8 mouse cellular contexts compared by ENCODE assay signal in the genomic region with DNA sequence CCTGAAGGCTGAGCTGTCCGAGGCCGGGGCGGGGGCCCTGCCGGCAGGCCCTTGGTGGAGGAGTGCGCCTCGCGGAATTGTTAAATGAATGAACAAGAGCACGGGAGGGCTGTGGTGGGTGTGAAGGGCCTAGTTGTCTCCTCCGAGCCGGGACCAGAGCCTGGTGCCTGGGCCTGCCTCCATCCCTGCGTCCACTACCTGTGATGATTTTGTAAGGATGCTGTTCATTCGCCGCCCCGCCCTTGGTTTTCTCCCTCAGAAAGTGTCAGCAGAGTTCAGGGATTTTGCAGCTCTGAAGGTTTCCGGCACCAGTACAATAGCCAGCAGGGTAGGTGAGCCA. TPM values are rescaled to one million over a fixed set of nuclear protein-coding genes. Genes with fewer than 3 reads are reported as not detected.
DNase-seq lines count a peak whose midpoint lies in the region; ATAC-seq and TF ChIP-seq lines count a peak whose summit lies in the region.

No protein-coding gene starts in this region.

- peak overlapping the region; percentile 96 for H3K27ac ChIP-seq in gastrocnemius, adult 2 months
- peak overlapping the region; percentile 85 for H3K27ac ChIP-seq in hindbrain, embryonic 14.5 days
- peak overlapping the region; percentile 86 for H3K27ac ChIP-seq in liver, embryonic 16.5 days (ENCODE audit: low read length)
- peak overlapping the region; percentile 88 for H3K27ac ChIP-seq in stomach, postnatal 0 days (replicated peaks)

- peak; percentile 66; the same call in 1 of the 2 replicates for ATAC-seq in hindbrain, embryonic 14.5 days (ENCODE audit: low FRiP score)
- ATAC-seq in liver, embryonic 16.5 days (ENCODE audit: low read depth): peak; percentile 40
- peak; percentile 64 for ATAC-seq in stomach, postnatal 0 days (ENCODE audit: low FRiP score, low TSS enrichment)

- H3K36me3 ChIP-seq in hindbrain, embryonic 14.5 days (replicated peaks; ENCODE audit: control insufficient read depth, insufficient read depth): peaks cover 9% of the 10 kb centered on the region; the same call in 1 of the 2 replicates
- H3K36me3 ChIP-seq in liver, embryonic 16.5 days (ENCODE audit: control insufficient read depth, insufficient read depth): peaks cover 7% of the 10 kb centered on the region
- H3K36me3 ChIP-seq in stomach, postnatal 0 days (ENCODE audit: control insufficient read depth, insufficient read depth, low read length): no peaks in the 10 kb centered on the region

- no peak for TF ChIP-seq EP300 in stomach, postnatal 0 days (optimal IDR thresholded peaks at IDR 0.05)

- H3K4me3 ChIP-seq in gastrocnemius, adult 2 months: peak overlapping the region; percentile 94
- peak overlapping the region; percentile 99 for H3K4me3 ChIP-seq in hindbrain, embryonic 14.5 days (replicated peaks; ENCODE audit: low read length)
- H3K4me3 ChIP-seq in liver, embryonic 16.5 days (ENCODE audit: low read depth, low read length): peak overlapping the region; percentile 99
- peak overlapping the region; percentile 99 for H3K4me3 ChIP-seq in stomach, postnatal 0 days (ENCODE audit: low read depth, low read length)

- under 1% methylated on average over 15 of the region's 15 CpGs for WGBS in hindbrain, embryonic 14.5 days
- WGBS in liver, embryonic 16.5 days (ENCODE audit: insufficient replicate concordance): under 1% methylated on average over 15 of the region's 15 CpGs
- 0% methylated on average over 15 of the region's 15 CpGs for WGBS in stomach, postnatal 0 days

- peak overlapping the region; percentile 92 for H3K9ac ChIP-seq in hindbrain, embryonic 14.5 days
- peak overlapping the region; percentile 97 for H3K9ac ChIP-seq in liver, embryonic 16.5 days (ENCODE audit: low read depth, low read length)
- peak overlapping the region; percentile 94 for H3K9ac ChIP-seq in stomach, postnatal 0 days (ENCODE audit: low read length)

- peak overlapping the region; percentile 63 for H3K4me2 ChIP-seq in hindbrain, embryonic 14.5 days (replicated peaks)
- H3K4me2 ChIP-seq in liver, embryonic 16.5 days (ENCODE audit: low read depth, low read length): peak overlapping the region; percentile 83
- H3K4me2 ChIP-seq in stomach, postnatal 0 days (replicated peaks; ENCODE audit: low read depth): peak overlapping the region; percentile 63

- no peak for TF ChIP-seq CTCF in gastrocnemius, adult 2 months (IDR thresholded peaks at IDR 0.05)
- no peak for TF ChIP-seq CTCF in stomach, postnatal 0 days (IDR thresholded peaks at IDR 0.05; ENCODE audit: low read depth)

- intact Hi-C loops in gastrocnemius, adult 2 months (cut with DNase I): no loop called here
- intact Hi-C loops in gastrocnemius, postnatal 14 days (cut with DNase I; ENCODE audit: low total_unique reads): no loop called here

- peaks cover 8% of the 10 kb centered on the region for H3K4me1 ChIP-seq in hindbrain, embryonic 14.5 days (replicated peaks; ENCODE audit: control insufficient read depth, insufficient read depth, low read length)
- H3K4me1 ChIP-seq in liver, embryonic 16.5 days (ENCODE audit: control insufficient read depth, low read depth, low read length): peaks cover 8% of the 10 kb centered on the region
- no peaks in the 10 kb centered on the region for H3K4me1 ChIP-seq in stomach, postnatal 0 days (replicated peaks; ENCODE audit: control insufficient read depth, insufficient read depth)

- no peaks in the 10 kb centered on the region for H3K9me3 ChIP-seq in hindbrain, embryonic 14.5 days (ENCODE audit: control insufficient read depth, low read length)
- H3K9me3 ChIP-seq in liver, embryonic 16.5 days (replicated peaks; ENCODE audit: control insufficient read depth, low read length): no peaks in the 10 kb centered on the region
- H3K9me3 ChIP-seq in stomach, postnatal 0 days (ENCODE audit: control insufficient read depth, low read length): no peaks in the 10 kb centered on the region

- no peaks in the 10 kb centered on the region for H3K27me3 ChIP-seq in hindbrain, embryonic 14.5 days (ENCODE audit: control insufficient read depth, insufficient read depth, low read length)
- H3K27me3 ChIP-seq in liver, embryonic 16.5 days (ENCODE audit: control insufficient read depth, insufficient read depth, low read depth, low read length): no peaks in the 10 kb centered on the region
- H3K27me3 ChIP-seq in stomach, postnatal 0 days (ENCODE audit: control insufficient read depth, insufficient read depth, low read length): no peaks in the 10 kb centered on the region

- DNase-seq in gastrocnemius, adult 2 months: no peak
- DNase-seq in gastrocnemius, postnatal 14 days: no peak
- peak; percentile 6 to 20 for DNase-seq in spleen, postnatal 36 days (ENCODE audit: low spot score in 2 of 2)
- no peak for DNase-seq in spleen, adult 12 weeks (ENCODE audit: low spot score)
- peak; percentile 30 for DNase-seq in embryo, embryonic 11.5 days (ENCODE audit: low read depth, low spot score)
- peak; percentile 30 for DNase-seq in hindbrain, embryonic 14.5 days (ENCODE audit: low spot score)
- DNase-seq in stomach, postnatal 0 days (ENCODE audit: low spot score): no peak

RNA-seq across cellular contexts. Expression of gene Ckap5, which starts 0.6 kb away (rescaled TPM):
- total RNA-seq in gastrocnemius, adult 2 months (2021): 10 to 100 TPM; 30.0 to 33.1 TPM
- total RNA-seq in gastrocnemius, postnatal 14 days (2021): 10 to 100 TPM; 30.9 to 32.9 TPM
- polyA plus RNA-seq in hindbrain, embryonic 14.5 days (2014; fragmentation: Nextera tagmentation; extraction: Ambion mirVana): 115 and 124 TPM in 2 replicates
- 32.8 and 39.3 TPM in 2 replicates for polyA plus RNA-seq in liver, embryonic 16.5 days (2015; fragmentation: Nextera tagmentation; extraction: Ambion mirVana)
- polyA plus RNA-seq in stomach, postnatal 0 days (2015; fragmentation: Nextera tagmentation; extraction: Ambion mirVana): 19.4 and 30.8 TPM in 2 replicates

Comparison
In these comparisons a context has a peak if more than half of its experiments do, and no peak if none do; other contexts are left out.
1. DNase-seq: peak in spleen, postnatal 36 days (2 of 2), embryo, embryonic 11.5 days (single experiment) and hindbrain, embryonic 14.5 days (single experiment); none in gastrocnemius, adult 2 months (single experiment), gastrocnemius, postnatal 14 days (single experiment), spleen, adult 12 weeks (single experiment) and stomach, postnatal 0 days (single experiment).
2. Peak in every context shown above with its lines, with median percentiles within 50 percentile points of each other: H3K27ac ChIP-seq, H3K4me3 ChIP-seq, ATAC-seq, H3K4me2 ChIP-seq and H3K9ac ChIP-seq.